Mouse (Mus musculus) ES-E14 (cell line): ENCODE measurements around the gene Macrod1. TPM values are rescaled to one million over a fixed set of nuclear protein-coding genes. Genes with fewer than 3 reads are reported as not detected.

ENCODE experiments used
- DNase-seq: peaks from one replicate; pipeline ENCODE4 v3.0.0-alpha.2; 2013; ENCODE audit warnings: low read depth, low spot score
- H3K27ac ChIP-seq: 2 replicates; pipeline ENCODE4 v1.5.1; 2012; ENCODE audit warnings: low read depth, mild to moderate bottlenecking, low read length, moderate library complexity, mixed read lengths; ENCODE audit not compliant: poor library complexity, insufficient read depth, severe bottlenecking
- H3K36me3 ChIP-seq: 2 replicates; pipeline ENCODE4 v1.6.1; 2012; ENCODE audit warnings: mild to moderate bottlenecking, low read length, moderate library complexity, mixed read lengths; ENCODE audit not compliant: control insufficient read depth, poor library complexity, insufficient read depth, severe bottlenecking
- H3K4me1 ChIP-seq, 2 experiments: fragments of 150-350 bp in 1 of 2; sonication (generic) in 1 of 2; 2 replicates each; pipeline ENCODE4 v1.6.1; 2012; ENCODE audit warnings: low read length in 2 of 2, mild to moderate bottlenecking in 1 of 2, mixed read lengths in 1 of 2; ENCODE audit not compliant: control insufficient read depth in 2 of 2, insufficient read depth in 2 of 2, poor library complexity in 1 of 2
- H3K4me3 ChIP-seq, 2 experiments: fragments of 150-350 bp in 1 of 2; sonication (generic) in 1 of 2; 2 replicates each; pipeline ENCODE4 v1.5.1; 2012; ENCODE audit warnings: low read length in 2 of 2, low read depth in 1 of 2, mild to moderate bottlenecking in 1 of 2, mixed read lengths in 1 of 2; ENCODE audit not compliant: insufficient read depth in 1 of 2, poor library complexity in 1 of 2, severe bottlenecking in 1 of 2
- H3K9ac ChIP-seq: 2 replicates; pipeline ENCODE4 v1.6.1; 2012; ENCODE audit warnings: low read depth, mild to moderate bottlenecking, low read length, mixed read lengths; ENCODE audit not compliant: poor library complexity, insufficient read depth, severe bottlenecking
- H3K9me3 ChIP-seq: fragments of 150-350 bp; sonication (generic); 2 replicates; pipeline ENCODE4 v1.6.1; 2012; ENCODE audit warnings: low read depth, mild to moderate bottlenecking, low read length; ENCODE audit not compliant: control insufficient read depth, insufficient read depth
- CHD2 ChIP-seq: IDR thresholded peaks from 2 replicates; pipeline ENCODE4 v1.6.1; 2014; ENCODE audit warnings: mild to moderate bottlenecking, low read depth, low read length, inconsistent platforms
- HCFC1 ChIP-seq: IDR thresholded peaks from 2 replicates; pipeline ENCODE4 v1.6.1; 2012; ENCODE audit warnings: low read length, inconsistent platforms, borderline replicate concordance; ENCODE audit not compliant: insufficient read depth
- MAFK ChIP-seq: IDR thresholded peaks from 2 replicates; pipeline ENCODE4 v1.6.1; 2014; ENCODE audit warnings: mild to moderate bottlenecking, low read depth, low read length, inconsistent platforms; ENCODE audit not compliant: insufficient read depth
- ZC3H11A ChIP-seq: IDR thresholded peaks from 2 replicates; pipeline ENCODE4 v1.6.1; 2012; ENCODE audit warnings: low read depth, mild to moderate bottlenecking, inconsistent platforms, low read length, borderline replicate concordance
- ZNF384 ChIP-seq: IDR thresholded peaks from 2 replicates; pipeline ENCODE4 v1.6.1; 2012; ENCODE audit warnings: low read depth, low read length, inconsistent platforms
- in situ Hi-C, 2 experiments: fragments of 600-800 bp; cut with MboI; formaldehyde crosslinking; loops; one replicate each; pipeline ENCODE4 v1.15.1; 2025; ENCODE audit warnings: low sequenced_read_pairs in 2 of 2, inconsistent platforms in 1 of 2; ENCODE audit not compliant: unreplicated experiment in 2 of 2
- total RNA-seq: library from RNA; depleted of rRNA; stranded (reverse); fragments of 300-350 nt; gene quantifications from 2 replicates; pipeline ENCODE4 v1.2.3, GENCODE M21; 2012

Gene Macrod1
- total RNA-seq, 1 experiment = 1.4 TPM

DNA sequence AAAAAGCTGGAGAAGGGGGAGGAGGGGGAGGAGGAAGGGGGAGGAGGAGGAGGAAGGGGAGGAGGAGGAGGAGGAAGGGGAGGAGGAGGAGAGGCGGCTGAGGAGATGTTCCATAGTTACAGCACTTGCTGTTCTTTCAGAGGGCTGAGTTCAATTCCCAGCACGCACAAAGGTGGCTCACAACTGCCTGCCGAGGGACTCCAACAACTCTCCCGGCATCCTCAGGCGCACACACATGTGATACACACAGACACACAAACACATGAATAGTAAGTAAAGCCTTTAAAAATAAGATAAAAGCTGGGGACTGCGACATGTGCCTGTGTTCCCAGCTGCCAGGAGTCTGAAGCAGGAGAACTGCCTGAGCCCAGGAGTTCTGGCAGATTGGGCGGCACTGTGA is 124.9 kb downstream of the Macrod1 start:
- no peak overlapping the region for H3K27ac ChIP-seq
- H3K4me3 ChIP-seq = no peak overlapping the region
- H3K4me1 ChIP-seq = peaks cover 6 to 29% of the 10 kb centered on the region in 2 experiments
- H3K9ac ChIP-seq = no peak overlapping the region
- no peak for DNase-seq
- in situ Hi-C loops = no loop called here
- TF ChIP-seq CHD2 = no peak
- no peak for TF ChIP-seq MAFK
- no peak for TF ChIP-seq ZC3H11A
- no peak for TF ChIP-seq ZNF384
- TF ChIP-seq HCFC1 = no peak
- no peaks in the 10 kb centered on the region for H3K36me3 ChIP-seq
- no peaks in the 10 kb centered on the region for H3K9me3 ChIP-seq

DNA sequence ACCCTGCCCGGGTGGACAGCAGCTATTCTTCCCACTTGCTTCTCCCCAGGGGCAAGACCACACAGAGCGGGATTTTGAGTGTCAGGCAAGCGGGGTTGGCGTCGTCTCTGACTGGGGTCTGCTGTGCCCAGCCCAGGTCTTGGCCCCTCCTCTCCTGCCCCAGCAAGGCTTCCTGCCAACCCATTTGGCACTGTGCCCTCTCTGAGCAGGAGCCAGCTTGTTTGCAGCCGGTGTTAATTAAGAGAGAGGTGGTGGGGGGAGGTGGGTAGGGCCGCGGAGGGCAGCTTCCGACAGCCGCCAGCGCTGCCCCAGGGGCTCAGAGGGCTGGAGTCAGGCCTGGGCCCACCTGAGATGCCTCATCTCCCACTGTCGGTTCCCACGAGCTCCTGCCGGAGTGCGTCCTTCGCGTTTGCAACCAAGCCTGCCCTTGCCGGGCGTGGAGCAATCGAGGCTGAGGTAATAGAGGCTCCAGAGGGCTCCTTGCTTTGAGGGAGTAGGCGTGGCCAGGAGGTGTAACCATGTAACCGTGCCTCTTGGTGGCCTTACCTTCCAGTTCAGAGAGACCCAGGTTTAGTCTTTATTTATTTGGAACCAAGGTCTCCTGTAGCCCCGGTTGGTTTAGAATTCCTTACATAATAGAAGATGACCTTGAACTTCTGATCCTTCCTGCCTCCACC is 125.8 kb downstream of the Macrod1 start:
- no peak overlapping the region for H3K27ac ChIP-seq
- DNase-seq = no peak
- no peak overlapping the region for H3K9ac ChIP-seq
- no peaks in the 10 kb centered on the region for H3K36me3 ChIP-seq
- TF ChIP-seq ZNF384 (no peak), CHD2 (no peak), MAFK (no peak), ZC3H11A (no peak), HCFC1 (no peak)
- H3K4me3 ChIP-seq = 0 out of 4 replicates have a peak overlapping the region, but pooled peaks of 1 of the 2 experiments have one; percentile 12
- in situ Hi-C loops = no loop called here
- no peaks in the 10 kb centered on the region for H3K9me3 ChIP-seq
- peaks cover 9 to 32% of the 10 kb centered on the region in 2 experiments for H3K4me1 ChIP-seq

DNA sequence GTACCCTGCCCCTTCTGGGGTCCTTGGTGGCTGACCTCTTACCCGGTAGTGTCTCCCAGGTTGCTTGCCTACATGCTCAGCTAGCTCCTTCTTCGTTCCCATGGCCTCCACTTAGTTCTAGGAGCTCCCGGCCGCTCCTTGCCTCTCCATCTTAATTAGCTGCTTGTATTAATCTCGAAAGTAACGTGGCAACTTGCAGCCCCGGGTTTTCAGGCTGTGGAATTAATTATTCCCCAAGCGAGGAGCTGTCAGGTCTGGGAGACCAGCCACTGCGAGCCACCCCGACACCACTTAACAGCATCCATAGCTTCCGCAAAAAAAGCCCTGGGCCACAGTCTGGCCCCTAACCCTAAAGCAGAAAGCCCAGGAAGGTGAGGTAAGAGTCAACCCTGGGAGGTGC is 126.8 kb downstream of the Macrod1 start:
- H3K4me1 ChIP-seq = peaks cover 9 to 36% of the 10 kb centered on the region in 2 experiments
- H3K27ac ChIP-seq = no peak overlapping the region
- TF ChIP-seq HCFC1 = no peak
- TF ChIP-seq ZC3H11A = no peak
- TF ChIP-seq CHD2 = no peak
- TF ChIP-seq MAFK = no peak
- no peak for TF ChIP-seq ZNF384
- no peaks in the 10 kb centered on the region for H3K9me3 ChIP-seq
- H3K36me3 ChIP-seq = no peaks in the 10 kb centered on the region
- DNase-seq = no peak
- no peak overlapping the region for H3K4me3 ChIP-seq
- H3K9ac ChIP-seq = no peak overlapping the region
- in situ Hi-C loops = no loop called here

DNA sequence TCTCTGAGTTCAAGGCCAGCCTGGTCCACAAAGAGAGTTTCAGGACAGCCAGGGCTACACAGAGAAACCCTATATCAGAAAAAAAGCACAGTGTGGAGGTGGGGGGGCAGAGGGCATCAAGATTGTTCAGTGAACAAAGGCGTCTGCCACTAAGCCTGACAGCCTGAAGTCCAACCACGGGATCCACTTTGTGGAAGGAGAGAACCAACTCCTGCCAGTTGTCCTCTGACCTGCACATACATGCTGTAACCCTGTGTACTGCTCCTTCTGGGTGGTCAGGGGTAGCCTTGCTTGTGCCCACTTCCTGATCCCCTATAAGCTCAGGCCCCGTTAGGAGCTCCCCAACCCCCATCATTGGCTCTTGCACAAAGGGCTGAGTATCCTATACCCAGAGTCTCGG is 128.4 kb downstream of the Macrod1 start:
- no peak overlapping the region for H3K9ac ChIP-seq
- TF ChIP-seq ZNF384 (no peak), ZC3H11A (no peak), MAFK (no peak), CHD2 (no peak), HCFC1 (no peak)
- no peak for DNase-seq
- no peak overlapping the region for H3K4me3 ChIP-seq
- no peak overlapping the region for H3K27ac ChIP-seq
- H3K9me3 ChIP-seq = no peaks in the 10 kb centered on the region
- H3K36me3 ChIP-seq = no peaks in the 10 kb centered on the region
- peaks cover 11 to 39% of the 10 kb centered on the region in 2 experiments for H3K4me1 ChIP-seq
- in situ Hi-C loops = no loop called here
